Mouse (Mus musculus) midbrain, embryonic 16.5 days (tissue): Measurements from ENCODE around the gene Tmem115. TPM values are rescaled to one million over a fixed set of nuclear protein-coding genes. Genes with fewer than 3 reads are reported as not detected.

Experiments
- ATAC-seq: fragments of 200-750 bp; cut with Nextera tagmentation; 2 replicates; pipeline ENCODE4 v1.8.0; 2017; ENCODE audit warnings: moderate TSS enrichment
- H3K27ac ChIP-seq: fragments of 300-500 bp; sonication (generic); 2 replicates; pipeline ENCODE4 v1.5.1; 2014; ENCODE audit warnings: mild to moderate bottlenecking, low read length, mixed read lengths
- H3K27me3 ChIP-seq: fragments of 300-500 bp; sonication (generic); 2 replicates; pipeline ENCODE4 v1.6.1; 2014; ENCODE audit warnings: low read depth, low read length, mixed read lengths; ENCODE audit not compliant: control insufficient read depth, insufficient read depth
- H3K36me3 ChIP-seq: fragments of 300-500 bp; sonication (generic); 2 replicates; pipeline ENCODE4 v1.6.1; 2014; ENCODE audit warnings: mild to moderate bottlenecking, low read length, moderate library complexity, mixed read lengths; ENCODE audit not compliant: control insufficient read depth, insufficient read depth
- H3K4me1 ChIP-seq: fragments of 300-500 bp; sonication (generic); 2 replicates; pipeline ENCODE4 v1.6.1; 2014; ENCODE audit warnings: mild to moderate bottlenecking, low read length, mixed read lengths; ENCODE audit not compliant: control insufficient read depth, insufficient read depth
- H3K4me2 ChIP-seq: fragments of 300-500 bp; sonication (generic); 2 replicates; pipeline ENCODE4 v1.6.1; 2014; ENCODE audit warnings: mild to moderate bottlenecking, low read length, mixed read lengths
- H3K4me3 ChIP-seq: fragments of 300-500 bp; sonication (generic); 2 replicates; pipeline ENCODE4 v1.5.1; 2014; ENCODE audit warnings: low read depth, mild to moderate bottlenecking, low read length, moderate library complexity, mixed read lengths
- H3K9ac ChIP-seq: fragments of 300-500 bp; sonication (generic); 2 replicates; pipeline ENCODE4 v1.6.1; 2014; ENCODE audit warnings: low read depth, low read length, mixed read lengths
- H3K9me3 ChIP-seq: fragments of 300-500 bp; sonication (generic); replicated peaks from 2 replicates; pipeline ENCODE4 v1.6.1; 2014; ENCODE audit warnings: mild to moderate bottlenecking, low read length, mixed read lengths; ENCODE audit not compliant: control insufficient read depth, poor library complexity, severe bottlenecking
- WGBS: fragments of 180-500 bp; shearing (Covaris S2); extraction: QIAGEN DNeasy Blood & Tissue Kit; methylation state at CpG from one replicate; pipeline ENCODE4 v1.1.7; 2014; 5-methylcytosine and 5-hydroxymethylcytosine counted together
- polyA plus RNA-seq: library from polyadenylated mRNA; unstranded; fragments of >200 nt; fragmentation: Nextera tagmentation; extraction: Ambion mirVana; gene quantifications from 2 replicates; pipeline ENCODE4 v1.2.1, GENCODE M21; 2015

Tmem115 gene
- polyA plus RNA-seq, 1 experiment from 2014 or later, result 45.2 TPM

- H3K4me1 ChIP-seq, result peaks cover 18% of the 10 kb centered on the region
- H3K36me3 ChIP-seq, result 0 out of 2 replicates have a peak, but pooled peaks cover 6% of the 10 kb centered on the region
- ATAC-seq, result no peak
- no peak overlapping the region for H3K4me3 ChIP-seq
- H3K27me3 ChIP-seq, result no peaks in the 10 kb centered on the region
- H3K9ac ChIP-seq, result no peak overlapping the region
- 96% methylated on average over 14 of the region's 14 CpGs for WGBS
- H3K9me3 ChIP-seq, result no peaks in the 10 kb centered on the region
- H3K27ac ChIP-seq, result no peak overlapping the region
- H3K4me2 ChIP-seq, result no peak overlapping the region
Measured at GRCm38 (mm10) chr9:107579023-107579900, 45.5 kb downstream of the Tmem115 start.

GRCm38 (mm10) chr9:107580501-107581317 is 47.0 kb downstream of the Tmem115 start, which contains the start of gene Hyal3:
Gene Hyal3 (plus strand): TSS chr9:107580818.
- Histone ChIP-seq H3K27me3 (no peaks in the 10 kb centered on the region), H3K9me3 (no peaks in the 10 kb centered on the region), H3K36me3 (0 out of 2 replicates have a peak, but pooled peaks cover 4% of the 10 kb centered on the region), H3K4me1 (peaks cover 18% of the 10 kb centered on the region), H3K9ac (peak within 1 kb of the TSS; percentile 75), H3K4me3 (peak within 1 kb of the TSS; percentile 47), H3K4me2 (peak within 1 kb of the TSS; percentile 97), H3K27ac (peak within 1 kb of the TSS; percentile 84)
- WGBS, result under 1% methylated on average over 32 of the region's 32 CpGs
- ATAC-seq, result peak; percentile 79

GRCm38 (mm10) chr9:107581584-107581983 is 47.8 kb downstream of the Tmem115 start:
- peaks cover 18% of the 10 kb centered on the region for H3K4me1 ChIP-seq
- WGBS, result 76% methylated on average over 4 of the region's 4 CpGs
- no peaks in the 10 kb centered on the region for H3K9me3 ChIP-seq
- ATAC-seq, result no peak
- H3K27ac ChIP-seq, result no peak overlapping the region
- H3K4me3 ChIP-seq, result peak overlapping the region; percentile 47
- H3K4me2 ChIP-seq, result peak overlapping the region; percentile 97
- peak overlapping the region; percentile 75 for H3K9ac ChIP-seq
- no peaks in the 10 kb centered on the region for H3K27me3 ChIP-seq
- H3K36me3 ChIP-seq, result 0 out of 2 replicates have a peak, but pooled peaks cover 4% of the 10 kb centered on the region

GRCm38 (mm10) chr9:107582509-107583062 is 48.8 kb downstream of the Tmem115 start:
- no peak for ATAC-seq
- H3K36me3 ChIP-seq, result 0 out of 2 replicates have a peak, but pooled peaks cover 4% of the 10 kb centered on the region
- 89% methylated on average over 7 of the region's 7 CpGs for WGBS

GRCm38 (mm10) chr9:107583174-107583573 is 49.4 kb downstream of the Tmem115 start:
- WGBS, result 92% methylated on average over 14 of the region's 14 CpGs
- no peak overlapping the region for H3K4me2 ChIP-seq
- H3K27me3 ChIP-seq, result no peaks in the 10 kb centered on the region
- H3K4me1 ChIP-seq, result peaks cover 23% of the 10 kb centered on the region
- ATAC-seq, result no peak
- H3K9me3 ChIP-seq, result no peaks in the 10 kb centered on the region
- H3K27ac ChIP-seq, result no peak overlapping the region
- H3K9ac ChIP-seq, result no peak overlapping the region
- no peak overlapping the region for H3K4me3 ChIP-seq
- 0 out of 2 replicates have a peak, but pooled peaks cover 4% of the 10 kb centered on the region for H3K36me3 ChIP-seq

More at GRCm38 (mm10) chr9:107582509-107583062, 48.8 kb downstream of the Tmem115 start:
- Histone ChIP-seq H3K4me1 (peaks cover 20% of the 10 kb centered on the region), H3K9me3 (no peaks in the 10 kb centered on the region), H3K9ac (no peak overlapping the region), H3K4me2 (no peak overlapping the region), H3K27ac (no peak overlapping the region), H3K4me3 (no peak overlapping the region), H3K27me3 (no peaks in the 10 kb centered on the region)

- ATAC-seq, result no peak
- H3K9me3 ChIP-seq, result no peaks in the 10 kb centered on the region
- H3K4me2 ChIP-seq, result no peak overlapping the region
Measured at GRCm38 (mm10) chr9:107586504-107586903, 52.8 kb downstream of the Tmem115 start.

GRCm38 (mm10) chr9:107586974-107587832 is 53.5 kb downstream of the Tmem115 start, which contains the start of gene Ifrd2:
Gene Ifrd2 (plus strand): TSS chr9:107587642.
- Histone ChIP-seq H3K4me1 (peaks cover 14% of the 10 kb centered on the region), H3K27me3 (no peaks in the 10 kb centered on the region), H3K27ac (peak within 1 kb of the TSS; percentile 38; the same call in 1 of the 2 replicates), H3K9me3 (no peaks in the 10 kb centered on the region), H3K9ac (peak within 1 kb of the TSS; percentile 67), H3K4me3 (peak within 1 kb of the TSS; percentile 79), H3K4me2 (peak within 1 kb of the TSS; percentile 92), H3K36me3 (peaks cover 14% of the 10 kb centered on the region)
- peak; percentile 97 for ATAC-seq
- WGBS, result 13% methylated on average over 46 of the region's 46 CpGs

More at GRCm38 (mm10) chr9:107586504-107586903, 52.8 kb downstream of the Tmem115 start:
- H3K27me3 ChIP-seq, result no peaks in the 10 kb centered on the region
- 96% methylated on average over 5 of the region's 5 CpGs for WGBS
- peaks cover 19% of the 10 kb centered on the region for H3K4me1 ChIP-seq
- no peak overlapping the region for H3K4me3 ChIP-seq
- no peak overlapping the region for H3K9ac ChIP-seq
- H3K36me3 ChIP-seq, result peaks cover 14% of the 10 kb centered on the region
- H3K27ac ChIP-seq, result no peak overlapping the region
